Mouse (Mus musculus): ENCODE measurements around the gene Vpreb1. TPM values are rescaled to one million over a fixed set of nuclear protein-coding genes. Genes with fewer than 3 reads are reported as not detected.

Vpreb1 gene
- polyA plus RNA-seq, 1 experiment from 2014 or later: 1.3 TPM

DNA sequence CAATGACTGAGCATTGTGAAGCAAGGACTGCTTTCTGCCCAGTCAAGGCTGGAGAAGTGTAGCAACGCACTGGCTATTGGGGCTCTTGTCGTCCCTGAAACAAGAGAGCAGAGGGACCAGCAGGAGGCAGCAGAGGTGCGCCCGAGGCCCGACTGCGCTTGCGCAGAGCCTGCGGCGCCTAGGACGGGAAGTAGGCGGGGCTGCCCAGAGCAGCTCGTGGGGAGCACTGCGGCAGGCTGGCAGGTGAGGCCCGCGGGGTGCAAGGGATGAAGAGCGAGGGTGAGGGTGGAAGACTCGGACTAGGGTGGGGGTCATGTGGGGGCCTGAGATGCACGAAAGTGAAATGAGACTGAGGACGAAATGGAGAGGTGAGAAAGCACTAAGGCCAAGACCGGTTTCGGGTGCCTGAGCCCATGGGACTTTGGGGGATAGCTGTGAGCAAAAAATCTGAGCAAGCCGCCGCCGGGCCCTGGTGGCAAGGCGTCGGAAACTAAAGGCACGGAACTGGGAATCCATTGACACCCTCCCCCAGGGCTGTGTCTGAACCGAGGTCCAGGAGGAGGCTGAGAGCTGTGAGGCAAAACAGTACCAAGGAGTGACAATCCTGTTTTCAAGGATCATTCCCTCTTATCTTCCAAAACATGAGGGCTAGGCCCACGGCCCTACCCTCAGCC, 25.9 kb upstream of the Vpreb1 start, which contains the start of gene Ppm1f:
TSS of gene Ppm1f (plus strand) at position 88 of the 674 bp plus-strand sequence.
- Histone ChIP-seq H3K27ac (replicated peaks; ENCODE audit: low read depth, low read length) (peak within 1 kb of the TSS; percentile 72), H3K4me3 (replicated peaks; ENCODE audit: low read depth, low read length) (peak within 1 kb of the TSS; percentile 60), H3K4me2 (ENCODE audit: low read length) (peak within 1 kb of the TSS; percentile 84), H3K9me3 (ENCODE audit: control insufficient read depth, low read length) (no peaks in the 10 kb centered on the region), H3K4me1 (ENCODE audit: control insufficient read depth, insufficient read depth, low read length) (peaks cover 13% of the 10 kb centered on the region), H3K9ac (replicated peaks; ENCODE audit: low read length) (peak within 1 kb of the TSS; percentile 83), H3K36me3 (ENCODE audit: control insufficient read depth, insufficient read depth, low read length) (peaks cover 20% of the 10 kb centered on the region), H3K27me3 (ENCODE audit: control insufficient read depth, insufficient read depth, low read length) (no peaks in the 10 kb centered on the region)
- DNase-seq (peak; percentile 96), ATAC-seq (ENCODE audit: low FRiP score, low TSS enrichment) (peak; percentile 92)
- under 1% methylated on average over 29 of the region's 29 CpGs for WGBS

DNA sequence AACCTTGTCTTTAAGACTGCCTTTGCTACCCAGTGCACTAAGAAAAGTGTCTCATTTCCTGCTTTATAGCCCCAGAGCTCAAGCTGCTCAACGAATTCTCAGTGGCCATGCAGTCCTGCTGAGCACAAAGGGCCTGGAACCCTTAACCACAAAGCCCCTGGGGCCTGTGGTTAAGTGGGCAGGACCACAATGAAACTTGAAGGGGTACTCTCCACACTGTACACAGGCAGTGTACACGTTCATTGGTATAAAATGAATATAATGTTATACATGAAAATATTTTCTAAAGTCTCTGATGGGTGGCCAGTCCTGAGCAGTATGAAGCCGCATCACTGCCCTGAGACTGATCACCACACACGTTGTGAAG, 25.4 kb upstream of the Vpreb1 start:
- Histone ChIP-seq H3K27me3 (ENCODE audit: control insufficient read depth, insufficient read depth, low read length) (no peaks in the 10 kb centered on the region), H3K9ac (replicated peaks; ENCODE audit: low read length) (peak overlapping the region; percentile 83; the same call in 1 of the 2 replicates), H3K4me3 (replicated peaks; ENCODE audit: low read depth, low read length) (no peak overlapping the region), H3K27ac (replicated peaks; ENCODE audit: low read depth, low read length) (peak overlapping the region; percentile 72), H3K36me3 (ENCODE audit: control insufficient read depth, insufficient read depth, low read length) (peaks cover 25% of the 10 kb centered on the region), H3K4me1 (ENCODE audit: control insufficient read depth, insufficient read depth, low read length) (peaks cover 13% of the 10 kb centered on the region), H3K4me2 (ENCODE audit: low read length) (peak overlapping the region; percentile 84), H3K9me3 (ENCODE audit: control insufficient read depth, low read length) (no peaks in the 10 kb centered on the region)
- DNase-seq (no peak), ATAC-seq (ENCODE audit: low FRiP score, low TSS enrichment) (no peak)
- 23% methylated on average over 4 of the region's 4 CpGs for WGBS

DNA sequence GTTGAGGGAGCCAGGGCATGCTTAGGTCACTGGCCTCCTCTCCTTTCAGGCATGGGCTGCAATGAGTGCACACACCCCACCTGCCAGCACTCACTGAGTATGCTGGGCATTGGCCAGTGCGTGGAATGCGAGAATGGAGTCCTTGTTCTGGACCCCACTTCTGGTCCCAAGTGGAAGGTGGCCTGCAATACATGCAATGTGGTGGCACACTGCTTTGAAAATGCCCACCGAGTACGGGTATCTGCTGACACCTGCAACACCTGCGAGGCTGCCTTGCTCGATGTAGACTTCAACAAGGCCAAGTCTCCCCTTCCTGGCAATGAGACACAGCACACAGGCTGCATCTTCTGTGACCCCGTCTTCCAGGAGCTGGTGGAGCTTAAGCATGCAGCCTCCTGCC, 21.7 kb upstream of the Vpreb1 start:
- H3K36me3 ChIP-seq (ENCODE audit: control insufficient read depth, insufficient read depth, low read length): peaks cover 58% of the 10 kb centered on the region
- 92% methylated on average over 7 of the region's 7 CpGs for WGBS
- no peak overlapping the region for H3K9ac ChIP-seq (replicated peaks; ENCODE audit: low read length)
- H3K27me3 ChIP-seq (ENCODE audit: control insufficient read depth, insufficient read depth, low read length): no peaks in the 10 kb centered on the region
- H3K4me1 ChIP-seq (ENCODE audit: control insufficient read depth, insufficient read depth, low read length): peaks cover 6% of the 10 kb centered on the region
- no peak for ATAC-seq (ENCODE audit: low FRiP score, low TSS enrichment)
- H3K4me2 ChIP-seq (ENCODE audit: low read length): no peak overlapping the region
- no peak overlapping the region for H3K27ac ChIP-seq (replicated peaks; ENCODE audit: low read depth, low read length)
- H3K9me3 ChIP-seq (ENCODE audit: control insufficient read depth, low read length): no peaks in the 10 kb centered on the region
- no peak overlapping the region for H3K4me3 ChIP-seq (replicated peaks; ENCODE audit: low read depth, low read length)
- no peak for DNase-seq

DNA sequence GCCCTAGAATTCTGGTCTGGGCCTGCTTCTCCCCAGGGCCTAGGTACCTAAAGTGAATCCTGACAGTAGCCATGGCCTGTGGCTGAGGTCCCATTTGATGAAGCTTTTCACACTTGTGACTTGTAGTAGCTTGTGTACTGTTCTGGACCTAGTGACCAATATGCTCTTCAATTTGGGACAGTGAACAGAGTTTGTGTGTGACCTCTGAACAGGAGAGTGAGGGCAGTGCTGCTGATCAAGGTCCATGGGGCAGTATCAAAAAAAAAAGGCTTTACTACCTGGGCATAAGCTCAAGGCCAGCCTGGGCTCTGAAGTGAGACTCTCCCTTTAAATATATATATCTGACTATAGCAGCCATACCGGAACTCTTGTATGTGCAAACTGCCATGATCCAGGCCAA, 17.7 kb upstream of the Vpreb1 start:
- peaks cover 99% of the 10 kb centered on the region for H3K36me3 ChIP-seq (ENCODE audit: control insufficient read depth, insufficient read depth, low read length)
- DNase-seq: no peak
- no peak for ATAC-seq (ENCODE audit: low FRiP score, low TSS enrichment)
- no peak overlapping the region for H3K4me2 ChIP-seq (ENCODE audit: low read length)
- 91% methylated on average over 1 of the region's 1 CpGs for WGBS
- H3K4me3 ChIP-seq (replicated peaks; ENCODE audit: low read depth, low read length): no peak overlapping the region
- no peak overlapping the region for H3K9ac ChIP-seq (replicated peaks; ENCODE audit: low read length)
- no peaks in the 10 kb centered on the region for H3K27me3 ChIP-seq (ENCODE audit: control insufficient read depth, insufficient read depth, low read length)
- H3K27ac ChIP-seq (replicated peaks; ENCODE audit: low read depth, low read length): no peak overlapping the region
- no peaks in the 10 kb centered on the region for H3K4me1 ChIP-seq (ENCODE audit: control insufficient read depth, insufficient read depth, low read length)
- H3K9me3 ChIP-seq (ENCODE audit: control insufficient read depth, low read length): no peaks in the 10 kb centered on the region

DNA sequence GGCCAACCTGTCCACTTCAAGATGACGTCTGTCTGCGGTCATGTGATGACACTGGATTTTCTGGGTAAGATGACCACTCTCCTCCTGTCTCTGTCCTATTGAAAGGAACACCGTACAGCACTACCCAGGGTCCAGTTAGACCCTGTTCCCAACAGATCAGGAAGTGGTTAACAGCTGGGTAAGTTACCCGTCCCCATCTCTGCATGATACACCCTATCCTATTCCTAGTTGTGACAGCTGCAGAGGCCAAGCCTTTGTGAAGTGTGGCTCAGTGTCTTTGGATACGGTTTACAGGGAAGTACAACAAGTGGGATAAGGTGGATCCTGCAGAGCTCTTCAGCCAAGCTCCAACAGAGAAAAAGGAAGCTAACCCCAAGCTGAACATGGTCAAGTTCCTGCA, 8.4 kb upstream of the Vpreb1 start:
- Histone ChIP-seq H3K27me3 (ENCODE audit: control insufficient read depth, insufficient read depth, low read length) (no peaks in the 10 kb centered on the region), H3K27ac (replicated peaks; ENCODE audit: low read depth, low read length) (no peak overlapping the region), H3K4me2 (ENCODE audit: low read length) (no peak overlapping the region), H3K4me3 (replicated peaks; ENCODE audit: low read depth, low read length) (no peak overlapping the region), H3K9ac (replicated peaks; ENCODE audit: low read length) (no peak overlapping the region), H3K4me1 (ENCODE audit: control insufficient read depth, insufficient read depth, low read length) (no peaks in the 10 kb centered on the region), H3K36me3 (ENCODE audit: control insufficient read depth, insufficient read depth, low read length) (peaks cover 84% of the 10 kb centered on the region), H3K9me3 (ENCODE audit: control insufficient read depth, low read length) (peaks cover 7% of the 10 kb centered on the region)
- ATAC-seq (ENCODE audit: low FRiP score, low TSS enrichment) (no peak), DNase-seq (no peak)
- 86% methylated on average over 5 of the region's 5 CpGs for WGBS

DNA sequence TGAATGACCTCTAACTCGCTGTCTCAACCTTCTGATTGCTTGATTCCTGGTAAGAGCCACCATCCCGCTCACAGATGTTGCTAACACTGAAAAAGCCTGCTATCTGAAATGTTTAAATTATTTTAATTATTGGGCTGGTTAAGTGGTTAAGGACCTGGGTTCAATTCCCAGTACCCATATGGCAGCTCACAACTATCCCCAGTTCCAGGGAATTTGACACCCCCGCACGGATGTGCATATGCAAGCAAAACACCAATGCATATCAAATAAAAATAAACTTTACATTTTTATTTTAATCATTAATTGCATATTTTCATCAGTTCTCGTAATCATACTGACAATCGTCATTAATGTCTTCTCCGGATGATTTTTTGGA, 414 bp downstream of the Vpreb1 start:
- Histone ChIP-seq H3K4me3 (replicated peaks; ENCODE audit: low read depth, low read length) (peak overlapping the region; percentile 65), H3K9me3 (ENCODE audit: control insufficient read depth, low read length) (no peaks in the 10 kb centered on the region), H3K27me3 (ENCODE audit: control insufficient read depth, insufficient read depth, low read length) (no peaks in the 10 kb centered on the region), H3K4me2 (ENCODE audit: low read length) (peak overlapping the region; percentile 67), H3K36me3 (ENCODE audit: control insufficient read depth, insufficient read depth, low read length) (peaks cover 4% of the 10 kb centered on the region), H3K4me1 (ENCODE audit: control insufficient read depth, insufficient read depth, low read length) (peaks cover 8% of the 10 kb centered on the region), H3K9ac (replicated peaks; ENCODE audit: low read length) (peak overlapping the region; percentile 76), H3K27ac (replicated peaks; ENCODE audit: low read depth, low read length) (peak overlapping the region; percentile 90)
- ATAC-seq (ENCODE audit: low FRiP score, low TSS enrichment) (peak; percentile 70), DNase-seq (no peak)
- WGBS: 35% methylated on average over 7 of the region's 7 CpGs

DNA sequence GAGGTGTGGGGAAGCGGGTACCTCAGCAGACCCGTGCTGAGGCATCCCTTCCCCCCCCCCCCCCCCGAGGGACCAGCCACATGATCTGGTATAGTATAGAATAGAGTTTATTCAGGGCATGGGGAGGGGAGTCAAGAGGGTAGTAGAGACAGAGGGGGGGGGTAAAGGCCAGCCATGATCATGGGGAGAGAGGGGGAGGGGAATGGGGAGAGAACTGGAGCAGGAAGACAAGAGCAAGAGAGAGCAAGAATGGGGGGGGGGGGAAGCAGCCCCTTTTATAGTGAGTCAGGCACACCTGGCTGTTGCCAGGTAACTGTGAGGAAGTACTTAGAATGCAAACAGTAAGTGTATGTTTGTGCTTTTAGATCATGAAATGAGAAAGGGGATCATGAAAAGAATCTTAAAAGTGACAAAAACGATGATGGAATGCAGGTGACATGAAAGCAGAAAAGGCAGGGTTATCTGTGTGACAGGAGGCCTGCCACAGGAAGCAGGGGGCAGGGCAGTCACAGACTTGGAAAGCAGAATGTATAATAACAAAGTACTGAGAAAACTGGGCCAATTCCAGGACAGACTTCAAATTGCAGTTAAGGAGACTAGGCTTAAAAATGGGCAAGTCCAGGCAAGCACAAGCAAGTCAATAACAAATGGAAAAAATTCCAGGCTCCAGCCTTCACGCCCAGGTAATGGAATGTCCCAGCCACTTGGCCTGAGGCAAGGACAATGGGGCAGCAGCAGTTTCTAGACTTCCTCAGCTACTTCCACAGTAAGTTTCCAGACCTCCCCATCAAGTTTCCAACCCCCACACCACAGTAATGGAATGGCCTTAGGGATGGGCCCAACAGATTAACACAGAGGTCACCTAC, 4.7 kb downstream of the Vpreb1 start:
- H3K9ac ChIP-seq (replicated peaks; ENCODE audit: low read length): no peak overlapping the region

DNA sequence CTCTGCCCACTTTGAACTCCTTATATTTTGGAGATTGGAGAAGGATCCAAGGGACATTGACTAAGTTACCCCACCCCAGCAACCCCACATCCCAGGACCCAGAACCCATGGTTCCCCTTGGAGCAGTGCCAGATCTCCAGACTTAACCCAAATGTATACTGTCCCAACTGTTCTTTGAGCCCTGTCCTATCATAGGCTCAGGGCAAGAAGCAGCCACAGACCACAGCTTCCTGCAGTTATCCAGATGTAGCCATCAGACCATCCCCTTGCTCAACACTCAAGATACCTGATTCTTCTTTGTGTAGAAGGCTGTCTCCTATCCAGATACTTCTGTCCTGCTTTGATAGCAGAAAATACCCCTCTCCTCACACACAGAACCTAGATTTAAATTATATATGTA, 5.4 kb downstream of the Vpreb1 start:
- Histone ChIP-seq H3K9ac (replicated peaks; ENCODE audit: low read length) (no peak overlapping the region), H3K4me3 (replicated peaks; ENCODE audit: low read depth, low read length) (no peak overlapping the region), H3K27ac (replicated peaks; ENCODE audit: low read depth, low read length) (no peak overlapping the region), H3K4me2 (ENCODE audit: low read length) (no peak overlapping the region), H3K4me1 (ENCODE audit: control insufficient read depth, insufficient read depth, low read length) (no peaks in the 10 kb centered on the region), H3K9me3 (ENCODE audit: control insufficient read depth, low read length) (no peaks in the 10 kb centered on the region), H3K36me3 (ENCODE audit: control insufficient read depth, insufficient read depth, low read length) (no peaks in the 10 kb centered on the region), H3K27me3 (ENCODE audit: control insufficient read depth, insufficient read depth, low read length) (no peaks in the 10 kb centered on the region)
- no peak for DNase-seq
- ATAC-seq (ENCODE audit: low FRiP score, low TSS enrichment): no peak

More for the DNA sequence above, 4.7 kb downstream of the Vpreb1 start:
- Histone ChIP-seq H3K4me1 (ENCODE audit: control insufficient read depth, insufficient read depth, low read length) (no peaks in the 10 kb centered on the region), H3K4me2 (ENCODE audit: low read length) (no peak overlapping the region), H3K27ac (replicated peaks; ENCODE audit: low read depth, low read length) (no peak overlapping the region), H3K36me3 (ENCODE audit: control insufficient read depth, insufficient read depth, low read length) (no peaks in the 10 kb centered on the region), H3K27me3 (ENCODE audit: control insufficient read depth, insufficient read depth, low read length) (no peaks in the 10 kb centered on the region), H3K4me3 (replicated peaks; ENCODE audit: low read depth, low read length) (no peak overlapping the region), H3K9me3 (ENCODE audit: control insufficient read depth, low read length) (no peaks in the 10 kb centered on the region)
- no peak for DNase-seq
- 49% methylated on average over 5 of the region's 5 CpGs for WGBS
- ATAC-seq (ENCODE audit: low FRiP score, low TSS enrichment): no peak

DNA sequence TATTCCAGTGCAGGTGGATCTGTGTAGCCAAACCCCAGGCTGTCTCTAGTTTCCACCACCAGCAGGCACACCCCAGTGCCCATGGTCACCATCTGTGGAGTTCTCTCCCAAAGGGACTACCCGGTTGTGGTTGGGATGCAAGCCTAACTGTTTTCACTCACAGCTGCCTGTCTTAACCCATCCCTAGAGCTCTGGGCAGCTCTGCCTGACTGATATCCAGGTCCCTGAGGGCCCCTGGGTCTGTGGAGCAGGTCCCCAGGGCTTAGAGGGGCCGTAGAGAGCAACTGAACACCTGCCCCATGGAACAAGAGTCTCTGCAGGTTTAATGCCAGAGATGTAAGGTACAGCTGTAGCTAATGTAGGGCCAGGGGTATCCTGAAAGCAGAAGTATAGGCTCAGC, 6.7 kb downstream of the Vpreb1 start, which contains the start of gene Igll1:
TSS of gene Igll1 (minus strand) at position 8 of the 400 bp plus-strand sequence.
- Histone ChIP-seq H3K36me3 (ENCODE audit: control insufficient read depth, insufficient read depth, low read length) (no peaks in the 10 kb centered on the region), H3K9ac (replicated peaks; ENCODE audit: low read length) (no peak within 1 kb of the TSS), H3K27ac (replicated peaks; ENCODE audit: low read depth, low read length) (no peak within 1 kb of the TSS), H3K4me2 (ENCODE audit: low read length) (no peak within 1 kb of the TSS), H3K4me3 (replicated peaks; ENCODE audit: low read depth, low read length) (no peak within 1 kb of the TSS), H3K4me1 (ENCODE audit: control insufficient read depth, insufficient read depth, low read length) (no peaks in the 10 kb centered on the region), H3K9me3 (ENCODE audit: control insufficient read depth, low read length) (no peaks in the 10 kb centered on the region), H3K27me3 (ENCODE audit: control insufficient read depth, insufficient read depth, low read length) (no peaks in the 10 kb centered on the region)
- ATAC-seq (ENCODE audit: low FRiP score, low TSS enrichment) (no peak), DNase-seq (no peak)
- 77% methylated on average over 2 of the region's 2 CpGs for WGBS
